Mouse (Mus musculus): Measurements from ENCODE around the gene Zfp119b.
"Not testable (repeated sequence)": the region's sequence is repeated elsewhere in the genome, so short reads cannot be mapped to it uniquely, and the experiment has no call there.

DNA sequence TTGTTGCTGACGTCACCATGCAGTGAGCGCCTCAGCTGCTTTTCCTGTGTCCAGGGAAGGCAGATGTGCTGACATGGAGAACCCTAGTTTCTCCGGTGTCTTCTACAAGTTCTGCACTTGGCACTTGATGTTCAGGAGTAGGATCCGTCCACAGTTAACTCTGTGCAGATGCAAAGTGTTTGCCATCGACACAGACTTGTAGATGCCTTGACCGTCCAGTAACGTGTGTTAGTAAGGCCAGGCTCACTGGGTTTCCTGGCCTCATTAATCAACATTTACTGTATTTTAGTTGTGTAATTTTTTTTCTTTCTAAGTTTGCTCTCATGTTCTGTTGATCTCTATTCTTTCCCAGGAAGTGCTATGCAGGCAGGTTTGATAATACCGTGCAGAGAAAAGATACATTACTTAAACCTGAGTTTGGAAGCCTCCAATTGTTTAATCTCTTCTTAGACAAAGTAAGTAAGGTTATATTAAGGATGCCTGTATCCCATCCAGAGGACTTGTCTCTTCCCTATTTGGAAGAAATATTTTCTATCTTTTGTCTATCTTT, 56.8 kb downstream of the Zfp119b start:
- not testable (repeated sequence) for TF ChIP-seq CTCF (IDR thresholded peaks at IDR 0.05; ENCODE audit: borderline replicate concordance, extremely low read depth, insufficient read depth, insufficient read length); POLR2A (IDR thresholded peaks at IDR 0.05; ENCODE audit: borderline replicate concordance, extremely low read depth, insufficient read depth, insufficient read length, poor library complexity, severe bottlenecking)

Measured in brain, embryonic 14.5 days (tissue).